Mouse (Mus musculus): ENCODE data around the gene Tiam2. TPM values are rescaled to one million over a fixed set of nuclear protein-coding genes. Genes with fewer than 3 reads are reported as not detected.

Gene Tiam2
- polyA plus RNA-seq (2015; fragmentation: Nextera tagmentation; extraction: Ambion mirVana), result 4.7 and 5.0 TPM in 2 replicates

- peak; percentile 92 for ATAC-seq (ENCODE audit: insufficient read depth, low FRiP score)
- H3K9me3 ChIP-seq (replicated peaks; ENCODE audit: control insufficient read depth, low read length), result no peaks in the 10 kb centered on the region
- peak within 1 kb of the TSS; percentile 91 for H3K4me2 ChIP-seq (ENCODE audit: low read depth, low read length)
- H3K9ac ChIP-seq (ENCODE audit: low read length), result peak within 1 kb of the TSS; percentile 81
- H3K27ac ChIP-seq (ENCODE audit: low read length), result 0 out of 2 replicates have a peak within 1 kb of the TSS, but pooled peaks have one; percentile 14
- WGBS, result under 1% methylated on average over 55 of the region's 55 CpGs
- H3K4me1 ChIP-seq (ENCODE audit: control insufficient read depth, insufficient read depth, low read length), result peaks cover 4% of the 10 kb centered on the region; the same call in 1 of the 2 replicates
- no peaks in the 10 kb centered on the region for H3K27me3 ChIP-seq (ENCODE audit: control insufficient read depth, insufficient read depth, low read length)
- H3K36me3 ChIP-seq (ENCODE audit: control insufficient read depth, insufficient read depth, low read length), result no peaks in the 10 kb centered on the region
- peak within 1 kb of the TSS; percentile 73 for H3K4me3 ChIP-seq (replicated peaks; ENCODE audit: low read length)
These were observed at the start of gene Tiam2 for GRCm38 (mm10) chr17:3326148-3326902. Tiam2 (plus strand) TSS chr17:3326573.

- no peaks in the 10 kb centered on the region for H3K9me3 ChIP-seq (replicated peaks; ENCODE audit: control insufficient read depth, low read length)
- no peak overlapping the region for H3K4me3 ChIP-seq (replicated peaks; ENCODE audit: low read length)
- 53% methylated on average over 2 of the region's 2 CpGs for WGBS
- H3K36me3 ChIP-seq (ENCODE audit: control insufficient read depth, insufficient read depth, low read length), result no peaks in the 10 kb centered on the region
- no peak for ATAC-seq (ENCODE audit: insufficient read depth, low FRiP score)
- peaks cover 15% of the 10 kb centered on the region for H3K4me1 ChIP-seq (ENCODE audit: control insufficient read depth, insufficient read depth, low read length)
- no peak overlapping the region for H3K9ac ChIP-seq (ENCODE audit: low read length)
- H3K27ac ChIP-seq (ENCODE audit: low read length), result no peak overlapping the region
- no peaks in the 10 kb centered on the region for H3K27me3 ChIP-seq (ENCODE audit: control insufficient read depth, insufficient read depth, low read length)
- no peak overlapping the region for H3K4me2 ChIP-seq (ENCODE audit: low read depth, low read length)
These were observed 46.1 kb upstream of the Tiam2 start for GRCm38 (mm10) chr17:3280321-3280720.

- H3K4me3 ChIP-seq (replicated peaks; ENCODE audit: low read length), result no peak overlapping the region
- no peaks in the 10 kb centered on the region for H3K9me3 ChIP-seq (replicated peaks; ENCODE audit: control insufficient read depth, low read length)
- no peaks in the 10 kb centered on the region for H3K27me3 ChIP-seq (ENCODE audit: control insufficient read depth, insufficient read depth, low read length)
- no peaks in the 10 kb centered on the region for H3K36me3 ChIP-seq (ENCODE audit: control insufficient read depth, insufficient read depth, low read length)
- ATAC-seq (ENCODE audit: insufficient read depth, low FRiP score), result no peak
- WGBS, result 60% methylated on average over 5 of the region's 5 CpGs
- no peak overlapping the region for H3K9ac ChIP-seq (ENCODE audit: low read length)
- H3K4me2 ChIP-seq (ENCODE audit: low read depth, low read length), result no peak overlapping the region
- no peak overlapping the region; the same call in 1 of the 2 replicates for H3K27ac ChIP-seq (ENCODE audit: low read length)
- H3K4me1 ChIP-seq (ENCODE audit: control insufficient read depth, insufficient read depth, low read length), result peaks cover 16% of the 10 kb centered on the region
These were observed 44.4 kb upstream of the Tiam2 start for GRCm38 (mm10) chr17:3281939-3282338.

- 30% methylated on average over 8 of the region's 8 CpGs for WGBS
- Histone ChIP-seq H3K27me3 (ENCODE audit: control insufficient read depth, insufficient read depth, low read length) (no peaks in the 10 kb centered on the region), H3K9ac (ENCODE audit: low read length) (no peak overlapping the region), H3K9me3 (replicated peaks; ENCODE audit: control insufficient read depth, low read length) (no peaks in the 10 kb centered on the region), H3K4me1 (ENCODE audit: control insufficient read depth, insufficient read depth, low read length) (peaks cover 16% of the 10 kb centered on the region), H3K27ac (ENCODE audit: low read length) (no peak overlapping the region; the same call in 1 of the 2 replicates), H3K4me3 (replicated peaks; ENCODE audit: low read length) (no peak overlapping the region), H3K36me3 (ENCODE audit: control insufficient read depth, insufficient read depth, low read length) (no peaks in the 10 kb centered on the region), H3K4me2 (ENCODE audit: low read depth, low read length) (no peak overlapping the region)
- no peak for ATAC-seq (ENCODE audit: insufficient read depth, low FRiP score)
These were observed 41.2 kb upstream of the Tiam2 start for GRCm38 (mm10) chr17:3285030-3285671.

- Histone ChIP-seq H3K27me3 (ENCODE audit: control insufficient read depth, insufficient read depth, low read length) (no peaks in the 10 kb centered on the region), H3K27ac (ENCODE audit: low read length) (no peak overlapping the region), H3K9ac (ENCODE audit: low read length) (no peak overlapping the region), H3K36me3 (ENCODE audit: control insufficient read depth, insufficient read depth, low read length) (no peaks in the 10 kb centered on the region), H3K9me3 (replicated peaks; ENCODE audit: control insufficient read depth, low read length) (no peaks in the 10 kb centered on the region), H3K4me1 (ENCODE audit: control insufficient read depth, insufficient read depth, low read length) (peaks cover 16% of the 10 kb centered on the region), H3K4me3 (replicated peaks; ENCODE audit: low read length) (no peak overlapping the region), H3K4me2 (ENCODE audit: low read depth, low read length) (no peak overlapping the region)
- ATAC-seq (ENCODE audit: insufficient read depth, low FRiP score), result no peak
- WGBS, result 46% methylated on average over 8 of the region's 8 CpGs
These were observed 40.1 kb upstream of the Tiam2 start for GRCm38 (mm10) chr17:3286123-3286825.

- peaks cover 8% of the 10 kb centered on the region for H3K4me1 ChIP-seq (ENCODE audit: control insufficient read depth, insufficient read depth, low read length)
- H3K4me3 ChIP-seq (replicated peaks; ENCODE audit: low read length), result no peak overlapping the region
- no peaks in the 10 kb centered on the region for H3K27me3 ChIP-seq (ENCODE audit: control insufficient read depth, insufficient read depth, low read length)
- H3K9me3 ChIP-seq (replicated peaks; ENCODE audit: control insufficient read depth, low read length), result no peaks in the 10 kb centered on the region
- H3K36me3 ChIP-seq (ENCODE audit: control insufficient read depth, insufficient read depth, low read length), result 0 out of 2 replicates have a peak, but pooled peaks cover 3% of the 10 kb centered on the region
- no peak overlapping the region for H3K27ac ChIP-seq (ENCODE audit: low read length)
- no peak overlapping the region for H3K9ac ChIP-seq (ENCODE audit: low read length)
- no peak overlapping the region for H3K4me2 ChIP-seq (ENCODE audit: low read depth, low read length)
- WGBS, result 26% methylated on average over 6 of the region's 6 CpGs
- ATAC-seq (ENCODE audit: insufficient read depth, low FRiP score), result no peak
These were observed 38.0 kb upstream of the Tiam2 start for GRCm38 (mm10) chr17:3288341-3288740.

- H3K27ac ChIP-seq (ENCODE audit: low read length), result no peak overlapping the region
- H3K27me3 ChIP-seq (ENCODE audit: control insufficient read depth, insufficient read depth, low read length), result no peaks in the 10 kb centered on the region
- H3K4me3 ChIP-seq (replicated peaks; ENCODE audit: low read length), result no peak overlapping the region
- H3K9ac ChIP-seq (ENCODE audit: low read length), result no peak overlapping the region
- ATAC-seq (ENCODE audit: insufficient read depth, low FRiP score), result peak; percentile 67; the same call in 1 of the 2 replicates
- peaks cover 4% of the 10 kb centered on the region; the same call in 1 of the 2 replicates for H3K4me1 ChIP-seq (ENCODE audit: control insufficient read depth, insufficient read depth, low read length)
- H3K4me2 ChIP-seq (ENCODE audit: low read depth, low read length), result no peak overlapping the region
- 0 out of 2 replicates have a peak, but pooled peaks cover 3% of the 10 kb centered on the region for H3K36me3 ChIP-seq (ENCODE audit: control insufficient read depth, insufficient read depth, low read length)
- WGBS, result 15% methylated on average over 2 of the region's 2 CpGs
- no peaks in the 10 kb centered on the region for H3K9me3 ChIP-seq (replicated peaks; ENCODE audit: control insufficient read depth, low read length)
These were observed 31.3 kb upstream of the Tiam2 start for GRCm38 (mm10) chr17:3295097-3295496.

GRCm38 (mm10) chr17:3299487-3299886, 26.9 kb upstream of the Tiam2 start:
- H3K4me2 ChIP-seq (ENCODE audit: low read depth, low read length), result no peak overlapping the region
- no peak overlapping the region for H3K9ac ChIP-seq (ENCODE audit: low read length)
- H3K27ac ChIP-seq (ENCODE audit: low read length), result no peak overlapping the region
- no peak overlapping the region for H3K4me3 ChIP-seq (replicated peaks; ENCODE audit: low read length)
- peaks cover 4% of the 10 kb centered on the region; the same call in 1 of the 2 replicates for H3K4me1 ChIP-seq (ENCODE audit: control insufficient read depth, insufficient read depth, low read length)
- WGBS, result 53% methylated on average over 6 of the region's 6 CpGs
- no peaks in the 10 kb centered on the region for H3K27me3 ChIP-seq (ENCODE audit: control insufficient read depth, insufficient read depth, low read length)
- ATAC-seq (ENCODE audit: insufficient read depth, low FRiP score), result peak; percentile 81; the same call in 1 of the 2 replicates
- no peaks in the 10 kb centered on the region for H3K9me3 ChIP-seq (replicated peaks; ENCODE audit: control insufficient read depth, low read length)
- no peaks in the 10 kb centered on the region for H3K36me3 ChIP-seq (ENCODE audit: control insufficient read depth, insufficient read depth, low read length)

Data from stomach, embryonic 16.5 days (tissue).